Mouse (Mus musculus): Measurements from ENCODE around the gene Gm28961.
"Not testable (repeated sequence)": the region's sequence is repeated elsewhere in the genome, so short reads cannot be mapped to it uniquely, and the experiment has no call there.

Gm28961 gene

DNA sequence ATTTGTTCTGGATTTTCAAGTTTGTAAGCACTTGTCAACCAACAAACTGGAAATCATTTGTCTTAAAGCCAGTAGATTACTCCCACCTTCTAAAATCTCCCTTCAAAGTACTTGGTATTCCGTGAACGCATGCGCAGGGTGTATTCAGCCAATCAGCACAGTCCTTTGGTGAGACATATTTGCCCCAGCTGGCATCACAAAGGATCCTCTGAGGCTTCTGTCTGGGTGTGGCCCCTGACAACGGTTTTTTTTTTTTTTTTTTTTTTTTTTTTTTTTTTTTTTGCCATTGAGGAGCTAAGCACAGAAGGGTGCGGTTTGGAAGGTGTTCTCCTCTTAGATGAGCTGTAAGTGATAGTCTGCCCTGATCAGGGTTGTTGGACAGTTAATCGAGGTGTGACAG lies at the start of gene Gm28961:
Gene Gm28961 (plus strand): TSS at position 301 of the 400 bp plus-strand sequence.
- not testable (repeated sequence) for DNase-seq
